23 mouse cellular contexts compared by ENCODE assay signal in genomic region chr11:67400956-67401355, GRCm38 (mm10). TPM values are rescaled to one million over a fixed set of nuclear protein-coding genes. Genes with fewer than 3 reads are reported as not detected.
DNase-seq lines count a peak whose midpoint lies in the region; ATAC-seq and TF ChIP-seq lines count a peak whose summit lies in the region.
"Had no signal": no experiment of that assay in that cellular context is flagged by ENCODE, and none has a peak within 500 bp of the region (broad histone marks: within the 10 kb centered on the region; RNA-seq: fewer than 3 reads in every experiment).

No protein-coding gene starts in this region.

- no peak overlapping the region for H3K27ac ChIP-seq in kidney, postnatal 0 days
- H3K27ac ChIP-seq: embryonic facial prominence, embryonic 10.5 days; embryonic facial prominence, embryonic 12.5 days; forebrain, embryonic 13.5 days; forebrain, embryonic 15.5 days had no signal

- H3K4me3 ChIP-seq in kidney, postnatal 0 days (replicated peaks; ENCODE audit: low read depth, low read length) = no peak overlapping the region
- H3K4me3 ChIP-seq: embryonic facial prominence, embryonic 10.5 days; embryonic facial prominence, embryonic 12.5 days; forebrain, embryonic 13.5 days; forebrain, embryonic 15.5 days had no signal

- intact Hi-C loops in heart, postnatal 14 days (cut with DNase I) = no loop called here

- H3K4me1 ChIP-seq in kidney, postnatal 0 days (replicated peaks; ENCODE audit: insufficient read depth, low read length) = no peaks in the 10 kb centered on the region
- H3K4me1 ChIP-seq: embryonic facial prominence, embryonic 10.5 days; embryonic facial prominence, embryonic 12.5 days; forebrain, embryonic 13.5 days; forebrain, embryonic 15.5 days had no signal

- H3K9ac ChIP-seq in kidney, postnatal 0 days (ENCODE audit: low read depth, low read length) = no peak overlapping the region
- H3K9ac ChIP-seq: embryonic facial prominence, embryonic 12.5 days; forebrain, embryonic 13.5 days; forebrain, embryonic 15.5 days had no signal

- H3K36me3 ChIP-seq in kidney, postnatal 0 days (ENCODE audit: insufficient read depth, low read length) = no peaks in the 10 kb centered on the region
- H3K36me3 ChIP-seq: embryonic facial prominence, embryonic 10.5 days; embryonic facial prominence, embryonic 12.5 days; forebrain, embryonic 15.5 days; G1E had no signal

- no peak overlapping the region for H3K4me2 ChIP-seq in kidney, postnatal 0 days (ENCODE audit: low read length)
- H3K4me2 ChIP-seq: embryonic facial prominence, embryonic 12.5 days; forebrain, embryonic 13.5 days; forebrain, embryonic 15.5 days had no signal

- TF ChIP-seq CTCF in kidney, postnatal 0 days (IDR thresholded peaks at IDR 0.05; ENCODE audit: low read depth) = no peak

- ATAC-seq in kidney, postnatal 0 days (replicated peaks; ENCODE audit: low FRiP score, low read depth) = no peak
- ATAC-seq: activated CD4-positive, CD25-positive, alpha-beta regulatory T cell, adult 4 months; CD4-positive, CD25-positive, alpha-beta regulatory T cell, adult 4 months; forebrain, embryonic 13.5 days; forebrain, embryonic 15.5 days; Patski had no signal

- H3K9me3 ChIP-seq in kidney, postnatal 0 days (replicated peaks; ENCODE audit: low read length) = no peaks in the 10 kb centered on the region
- H3K9me3 ChIP-seq: embryonic facial prominence, embryonic 10.5 days; embryonic facial prominence, embryonic 12.5 days; forebrain, embryonic 13.5 days; forebrain, embryonic 15.5 days had no signal

- peak; percentile 57 for DNase-seq in heart, adult 11 months
- no peak for DNase-seq in heart, postnatal 14 days
- DNase-seq in kidney, postnatal 0 days (ENCODE audit: low spot score) = peak; percentile 70
- no peak for DNase-seq in kidney, postnatal 14 days
- peak; percentile 74 for DNase-seq in large intestine, adult 2 months (ENCODE audit: low read depth, low spot score)
- DNase-seq: adrenal gland, adult 8-10 months; adrenal gland, postnatal 14 days; adrenal gland, postnatal 36 days; B cell, adult 2 months; cerebellum, adult 11-12 months; cerebellum, adult 2 months; cerebellum, adult 9-10 months; cerebellum, postnatal 10 days; cerebellum, postnatal 25 days had no signal

- H3K27me3 ChIP-seq in kidney, postnatal 0 days (ENCODE audit: insufficient read depth, low read length) = no peaks in the 10 kb centered on the region
- H3K27me3 ChIP-seq: CH12.LX; embryonic facial prominence, embryonic 12.5 days; forebrain, embryonic 13.5 days; forebrain, embryonic 15.5 days had no signal

- WGBS in kidney, postnatal 0 days = 57% methylated on average over 5 of the region's 5 CpGs
- WGBS in large intestine, adult 2 months = 23% methylated on average over 5 of the region's 5 CpGs

RNA-seq across cellular contexts. Expression of gene Gas7, which starts 54.3 kb away (rescaled TPM):
- 10 to 100 TPM; 11.8 to 12.4 TPM for total RNA-seq in heart, postnatal 14 days (2021)
- polyA plus RNA-seq in kidney, postnatal 0 days (2015; fragmentation: Nextera tagmentation; extraction: Ambion mirVana) = 10.2 and 10.5 TPM in 2 replicates
- polyA plus RNA-seq in large intestine, adult 2 months (2012; rRNA removed) = 3.4 and 5.7 TPM in 2 replicates
- polyA plus RNA-seq: G1E had no signal

Comparison
In these comparisons a context has a peak if more than half of its experiments do, and no peak if none do; other contexts are left out.
1. DNase-seq: peak in heart, adult 11 months (single experiment), kidney, postnatal 0 days (single experiment) and large intestine, adult 2 months (single experiment); none in heart, postnatal 14 days (0 of 2) and kidney, postnatal 14 days (single experiment).